ENCODE assay signal across 10 mouse cellular contexts in genomic region chr2:85022043-85022442, GRCm38 (mm10). TPM values are rescaled to one million over a fixed set of nuclear protein-coding genes. Genes with fewer than 3 reads are reported as not detected.
A peak's percentile ranks its signal among the peaks of the same experiment; 100 is the strongest.
DNase-seq lines count a peak whose midpoint lies in the region; ATAC-seq and TF ChIP-seq lines count a peak whose summit lies in the region.
"Had no signal": no experiment of that assay in that cellular context is flagged by ENCODE, and none has a peak within 500 bp of the region (broad histone marks: within the 10 kb centered on the region; RNA-seq: fewer than 3 reads in every experiment).

No protein-coding gene starts in this region.

- H3K4me1 ChIP-seq in heart, postnatal 0 days (ENCODE audit: control insufficient read depth, insufficient read depth) = no peaks in the 10 kb centered on the region
- H3K4me1 ChIP-seq in kidney, embryonic 16.5 days (ENCODE audit: insufficient read depth, low read length) = no peaks in the 10 kb centered on the region

- no peak overlapping the region for H3K9ac ChIP-seq in heart, postnatal 0 days (replicated peaks; ENCODE audit: low read depth, low read length)
- H3K9ac ChIP-seq in kidney, embryonic 16.5 days (replicated peaks; ENCODE audit: low read length) = no peak overlapping the region

- in situ Hi-C loops in Patski (cut with MboI; ENCODE audit: low pct_unique_long_range_greater_than_20kb) = loop anchor here (5.0 kb wide), 3 partner anchors 100 to 540 kb away; no protein-coding TSS in a partner anchor

- peak; percentile 68 for TF ChIP-seq CTCF in heart, postnatal 0 days (IDR thresholded peaks at IDR 0.05; ENCODE audit: low read depth)
- peak; percentile 72 for TF ChIP-seq CTCF in Patski (IDR thresholded peaks at IDR 0.05)

- ATAC-seq in heart, postnatal 0 days (ENCODE audit: insufficient read depth, low read depth) = no peak
- ATAC-seq in Patski = peak; percentile 71
- 0 out of 2 replicates have a peak, but pooled peaks have one; percentile 19 for ATAC-seq in kidney, embryonic 16.5 days (ENCODE audit: low FRiP score, low TSS enrichment)

- H3K4me3 ChIP-seq in heart, postnatal 0 days (ENCODE audit: low read depth, low read length) = no peak overlapping the region
- no peak overlapping the region for H3K4me3 ChIP-seq in kidney, embryonic 16.5 days (ENCODE audit: low read length)

- DNase-seq in heart, postnatal 0 days (ENCODE audit: low spot score) = no peak
- no peak for DNase-seq in heart, adult 11 months
- DNase-seq in 3T3-L1 (ENCODE audit: low read depth, low spot score) (peak; percentile 73), Patski (ENCODE audit: low read depth, low spot score) (no peak)
- no peak for DNase-seq in ovary, adult 18-20 months (ENCODE audit: low spot score)
- DNase-seq in gastrocnemius, adult 18-20 months (ENCODE audit: low spot score) = no peak
- DNase-seq in layer of hippocampus, adult 9-11 months = no peak

- no peaks in the 10 kb centered on the region for H3K27me3 ChIP-seq in heart, postnatal 0 days (ENCODE audit: control insufficient read depth, insufficient read depth, low read length)
- H3K27me3 ChIP-seq in Patski = peaks cover 24% of the 10 kb centered on the region
- no peaks in the 10 kb centered on the region for H3K27me3 ChIP-seq in kidney, embryonic 16.5 days (ENCODE audit: insufficient read depth, low read length)

- POLR2A ChIA-PET in Patski (lab: Charles Lee) = no interaction called here

- 20% methylated on average over 4 of the region's 4 CpGs for WGBS in heart, postnatal 0 days
- WGBS in kidney, embryonic 16.5 days = 27% methylated on average over 4 of the region's 4 CpGs

- CTCF ChIA-PET in Patski (lab: Charles Lee) = interaction anchor here (1.1 to 1.8 kb wide), 3 partner anchors 12 to 224 kb away, joined by 3 to 4 read pairs (median 4); no protein-coding TSS in a partner anchor

- H3K27ac ChIP-seq in heart, postnatal 0 days (ENCODE audit: low read depth) = no peak overlapping the region
- no peak overlapping the region for H3K27ac ChIP-seq in kidney, embryonic 16.5 days (ENCODE audit: low read length)

- H3K9me3 ChIP-seq in heart, postnatal 0 days (replicated peaks; ENCODE audit: control insufficient read depth, low read length) = no peaks in the 10 kb centered on the region
- H3K9me3 ChIP-seq in kidney, embryonic 16.5 days (ENCODE audit: low read length) = no peaks in the 10 kb centered on the region

- no peak for TF ChIP-seq EP300 in heart, postnatal 0 days (IDR thresholded peaks at IDR 0.05; ENCODE audit: low read depth)

- no peaks in the 10 kb centered on the region for H3K36me3 ChIP-seq in heart, postnatal 0 days (replicated peaks; ENCODE audit: control insufficient read depth, insufficient read depth, low read length)
- no peaks in the 10 kb centered on the region for H3K36me3 ChIP-seq in kidney, embryonic 16.5 days (ENCODE audit: insufficient read depth, low read length)

- H3K4me2 ChIP-seq in heart, postnatal 0 days (ENCODE audit: low read depth, low read length) = no peak overlapping the region
- no peak overlapping the region for H3K4me2 ChIP-seq in kidney, embryonic 16.5 days (replicated peaks; ENCODE audit: low read depth, low read length)

RNA-seq across cellular contexts. Expression of gene Ssrp1, which starts 15.0 kb away (rescaled TPM):
- total RNA-seq in heart, postnatal 0 days (2014; rRNA removed; ENCODE audit: low replicate concordance) = 106 and 115 TPM in 2 replicates
- 60.3 and 63.7 TPM in 2 replicates for polyA plus RNA-seq in heart, postnatal 0 days (2015; fragmentation: Nextera tagmentation; extraction: Ambion mirVana)
- 224 TPM for polyA plus RNA-seq in Patski (2021)
- 316 and 329 TPM in 2 replicates for polyA plus RNA-seq in kidney, embryonic 16.5 days (2015; fragmentation: Nextera tagmentation; extraction: Ambion mirVana)
- total RNA-seq in gastrocnemius, adult 18-20 months (2021) = 10 to 100 TPM; 25.8 to 27.9 TPM

RNA-seq across cellular contexts. Expression of gene P2rx3, which starts 15.2 kb away (rescaled TPM):
- total RNA-seq in heart, postnatal 0 days (2014; rRNA removed; ENCODE audit: low replicate concordance) = not detected in 2 replicates
- polyA plus RNA-seq in heart, postnatal 0 days (2015; fragmentation: Nextera tagmentation; extraction: Ambion mirVana) = 0.21 and 0.23 TPM in 2 replicates
- polyA plus RNA-seq in Patski (2021) = 0.27 TPM
- 0.56 and 1.3 TPM in 2 replicates for polyA plus RNA-seq in kidney, embryonic 16.5 days (2015; fragmentation: Nextera tagmentation; extraction: Ambion mirVana)
- total RNA-seq in gastrocnemius, adult 18-20 months (2021) = under 1 TPM; 0.40 to 0.50 TPM

RNA-seq across cellular contexts. Expression of gene Tnks1bp1, which starts 25.8 kb away (rescaled TPM):
- 40.5 and 69.5 TPM in 2 replicates for total RNA-seq in heart, postnatal 0 days (2014; rRNA removed; ENCODE audit: low replicate concordance)
- 15.4 and 17.7 TPM in 2 replicates for polyA plus RNA-seq in heart, postnatal 0 days (2015; fragmentation: Nextera tagmentation; extraction: Ambion mirVana)
- polyA plus RNA-seq in Patski (2021) = 105 TPM
- polyA plus RNA-seq in kidney, embryonic 16.5 days (2015; fragmentation: Nextera tagmentation; extraction: Ambion mirVana) = 34.2 and 40.6 TPM in 2 replicates
- 10 to 100 TPM; 24.4 to 37.0 TPM for total RNA-seq in gastrocnemius, adult 18-20 months (2021)

RNA-seq across cellular contexts. Expression of gene Prg3, which starts 34.0 kb away (rescaled TPM):
- not detected in 2 replicates for total RNA-seq in heart, postnatal 0 days (2014; rRNA removed; ENCODE audit: low replicate concordance)
- polyA plus RNA-seq in heart, postnatal 0 days (2015; fragmentation: Nextera tagmentation; extraction: Ambion mirVana) = not detected in 2 replicates
- not detected for polyA plus RNA-seq in Patski (2021)
- polyA plus RNA-seq in kidney, embryonic 16.5 days (2015; fragmentation: Nextera tagmentation; extraction: Ambion mirVana) = not detected in 2 replicates
- total RNA-seq in gastrocnemius, adult 18-20 months (2021) = not detected
- total RNA-seq: layer of hippocampus, postnatal 14 days had no signal
- polyA plus RNA-seq: gonadal fat pad, adult 2 months had no signal

RNA-seq across cellular contexts. Expression of gene Prg2, which starts 41.8 kb away (rescaled TPM):
- not detected in 2 replicates for total RNA-seq in heart, postnatal 0 days (2014; rRNA removed; ENCODE audit: low replicate concordance)
- not detected in 2 replicates for polyA plus RNA-seq in heart, postnatal 0 days (2015; fragmentation: Nextera tagmentation; extraction: Ambion mirVana)
- polyA plus RNA-seq in Patski (2021) = not detected
- polyA plus RNA-seq in kidney, embryonic 16.5 days (2015; fragmentation: Nextera tagmentation; extraction: Ambion mirVana) = 0.36 TPM in 1 of 2 replicates, not detected in the other
- total RNA-seq in gastrocnemius, adult 18-20 months (2021) = not detected
- total RNA-seq: layer of hippocampus, postnatal 14 days had no signal
